ENCODE assay signal across 8 mouse cellular contexts in genomic region chr7:82173540-82173939, GRCm38 (mm10). TPM values are rescaled to one million over a fixed set of nuclear protein-coding genes. Genes with fewer than 3 reads are reported as not detected.
DNase-seq lines count a peak whose midpoint lies in the region; ATAC-seq and TF ChIP-seq lines count a peak whose summit lies in the region.
"Had no signal": no experiment of that assay in that cellular context is flagged by ENCODE, and none has a peak within 500 bp of the region (broad histone marks: within the 10 kb centered on the region; RNA-seq: fewer than 3 reads in every experiment).

TSS of gene Sh3gl3 (plus strand) at chr7:82173840.

- H3K4me1 ChIP-seq in lung, embryonic 16.5 days (replicated peaks; ENCODE audit: control insufficient read depth, insufficient read depth, low read length): 0 out of 2 replicates have a peak, but pooled peaks cover 2% of the 10 kb centered on the region
- H3K4me1 ChIP-seq in forebrain, postnatal 0 days (ENCODE audit: insufficient read depth): peaks cover 9% of the 10 kb centered on the region
- peaks cover 5% of the 10 kb centered on the region for H3K4me1 ChIP-seq in olfactory bulb, adult 2 months (ENCODE audit: control insufficient read depth, insufficient read depth, low read length)

- no peak for TF ChIP-seq CTCF in forebrain, postnatal 0 days (IDR thresholded peaks at IDR 0.05; ENCODE audit: low read depth)
- TF ChIP-seq CTCF in olfactory bulb, adult 2 months (IDR thresholded peaks at IDR 0.05; ENCODE audit: insufficient read depth, low read depth, low read length): no peak

- no peak for ATAC-seq in lung, embryonic 16.5 days (ENCODE audit: low read depth)
- ATAC-seq in forebrain, postnatal 0 days: no peak

- no peak for TF ChIP-seq POLR2A in olfactory bulb, adult 2 months (IDR thresholded peaks at IDR 0.05; ENCODE audit: insufficient read depth, low read depth, low read length)

- no peak within 1 kb of the TSS for H3K27ac ChIP-seq in lung, embryonic 16.5 days (ENCODE audit: low read length)
- H3K27ac ChIP-seq in forebrain, postnatal 0 days (ENCODE audit: low read depth, low read length): peak within 1 kb of the TSS; percentile 80
- no peak within 1 kb of the TSS for H3K27ac ChIP-seq in olfactory bulb, adult 2 months (ENCODE audit: insufficient read depth, low read depth, low read length)
- H3K27ac ChIP-seq: macrophage had no signal

- 78% methylated on average over 3 of the region's 3 CpGs for WGBS in lung, embryonic 16.5 days
- 84% methylated on average over 3 of the region's 3 CpGs for WGBS in forebrain, postnatal 0 days
- 89% methylated on average over 3 of the region's 3 CpGs for WGBS in olfactory bulb, adult 2 months

- intact Hi-C loops in left cerebral cortex, postnatal 36 days (cut with DNase I): no loop called here

- H3K9me3 ChIP-seq in lung, embryonic 16.5 days (ENCODE audit: control insufficient read depth, low read length): no peaks in the 10 kb centered on the region
- H3K9me3 ChIP-seq in forebrain, postnatal 0 days (ENCODE audit: low read length): no peaks in the 10 kb centered on the region

- H3K4me2 ChIP-seq in lung, embryonic 16.5 days (ENCODE audit: low read depth, low read length): peak within 1 kb of the TSS; percentile 100
- peak within 1 kb of the TSS; percentile 70 for H3K4me2 ChIP-seq in forebrain, postnatal 0 days (ENCODE audit: low read depth)

- H3K36me3 ChIP-seq in lung, embryonic 16.5 days (ENCODE audit: control insufficient read depth, insufficient read depth, low read length): no peaks in the 10 kb centered on the region
- no peaks in the 10 kb centered on the region for H3K36me3 ChIP-seq in forebrain, postnatal 0 days (ENCODE audit: insufficient read depth)

- H3K9ac ChIP-seq in lung, embryonic 16.5 days (ENCODE audit: low read length): no peak within 1 kb of the TSS
- H3K9ac ChIP-seq in forebrain, postnatal 0 days: peak within 1 kb of the TSS; percentile 83

- peak within 1 kb of the TSS; percentile 69 for H3K4me3 ChIP-seq in lung, embryonic 16.5 days (ENCODE audit: low read length)
- peak within 1 kb of the TSS; percentile 83 for H3K4me3 ChIP-seq in forebrain, postnatal 0 days (ENCODE audit: low read depth, low read length)
- peak within 1 kb of the TSS; percentile 90 for H3K4me3 ChIP-seq in olfactory bulb, adult 2 months (ENCODE audit: insufficient read depth, low read depth, low read length)

- H3K27me3 ChIP-seq in lung, embryonic 16.5 days (ENCODE audit: control insufficient read depth, insufficient read depth, low read depth, low read length): peaks cover 5% of the 10 kb centered on the region
- H3K27me3 ChIP-seq in forebrain, postnatal 0 days (ENCODE audit: insufficient read depth, low read length): no peaks in the 10 kb centered on the region

- no peak for DNase-seq in lung, adult 18-20 months
- DNase-seq in forebrain, postnatal 0 days: no peak
- DNase-seq in left cerebral cortex, postnatal 36 days (ENCODE audit: low spot score in 2 of 2): no peak
- DNase-seq in adrenal gland, adult 18-20 months (ENCODE audit: low spot score in 2 of 2): no peak
- no peak for DNase-seq in embryo, embryonic 9.5 days (ENCODE audit: extremely low spot score)

RNA-seq across cellular contexts. Expression of gene Sh3gl3, which starts in this region (rescaled TPM):
- polyA plus RNA-seq in lung, embryonic 16.5 days (2015; fragmentation: Nextera tagmentation; extraction: Ambion mirVana): 2.0 and 2.9 TPM in 2 replicates
- 72.2 and 75.3 TPM in 2 replicates for total RNA-seq in forebrain, postnatal 0 days (2014; rRNA removed)
- polyA plus RNA-seq in forebrain, postnatal 0 days (2015; fragmentation: Nextera tagmentation; extraction: Ambion mirVana): 89.4 and 101 TPM in 2 replicates
- 10 to 100 TPM; 53.3 to 59.8 TPM for total RNA-seq in left cerebral cortex, postnatal 36 days (2021)
- not detected in 2 replicates for polyA plus RNA-seq in olfactory bulb, adult 2 months (2012; ENCODE audit: insufficient read depth, insufficient read length, low replicate concordance, missing spikeins)
- 1 to 10 TPM; 6.2 to 6.5 TPM for total RNA-seq in adrenal gland, adult 18-20 months (2021)
- polyA plus RNA-seq: macrophage had no signal
